Mouse (Mus musculus) embryonic facial prominence, embryonic 11.5 days (tissue): Measurements from ENCODE around the gene Dglucy. TPM values are rescaled to one million over a fixed set of nuclear protein-coding genes. Genes with fewer than 3 reads are reported as not detected.
"Not testable (repeated sequence)": the region's sequence is repeated elsewhere in the genome, so short reads cannot be mapped to it uniquely, and the experiment has no call there.

Experiments
- ATAC-seq: fragments of 200-750 bp; cut with Nextera tagmentation; replicated peaks from 2 replicates; pipeline ENCODE4 v1.8.0; 2017; ENCODE audit warnings: low read depth; ENCODE audit not compliant: insufficient number of reproducible peaks, low FRiP score, low TSS enrichment
- DNase-seq: peaks from one replicate; pipeline ENCODE4 v3.0.0-alpha.2; 2015; ENCODE audit warnings: low spot score
- H3K27ac ChIP-seq: fragments of 300-500 bp; sonication (generic); replicated peaks from 2 replicates; pipeline ENCODE4 v1.5.1; 2014; ENCODE audit warnings: mild to moderate bottlenecking, low read depth, low read length, control low read depth
- H3K27me3 ChIP-seq: fragments of 300-500 bp; sonication (generic); 2 replicates; pipeline ENCODE4 v1.6.1; 2014; ENCODE audit warnings: mild to moderate bottlenecking, low read length, moderate library complexity, mixed read lengths; ENCODE audit not compliant: control insufficient read depth, insufficient read depth
- H3K36me3 ChIP-seq: fragments of 300-500 bp; sonication (generic); replicated peaks from 2 replicates; pipeline ENCODE4 v1.6.1; 2014; ENCODE audit warnings: low read depth, mild to moderate bottlenecking, low read length, moderate library complexity, mixed read lengths; ENCODE audit not compliant: control insufficient read depth, insufficient read depth
- H3K4me1 ChIP-seq: fragments of 300-500 bp; sonication (generic); 2 replicates; pipeline ENCODE4 v1.6.1; 2014; ENCODE audit warnings: low read length, mixed read lengths; ENCODE audit not compliant: control insufficient read depth, insufficient read depth
- H3K4me2 ChIP-seq: fragments of 300-500 bp; sonication (generic); 2 replicates; pipeline ENCODE4 v1.6.1; 2014; ENCODE audit warnings: low read depth, mild to moderate bottlenecking, control low read depth, low read length, moderate library complexity
- H3K4me3 ChIP-seq: fragments of 300-500 bp; sonication (generic); 2 replicates; pipeline ENCODE4 v1.5.1; 2014; ENCODE audit warnings: low read depth, low read length, control low read depth
- H3K9ac ChIP-seq: fragments of 300-500 bp; sonication (generic); replicated peaks from 2 replicates; pipeline ENCODE4 v1.6.1; 2014; ENCODE audit warnings: mild to moderate bottlenecking, control low read depth, low read length
- H3K9me3 ChIP-seq: fragments of 300-500 bp; sonication (generic); replicated peaks from 2 replicates; pipeline ENCODE4 v1.6.1; 2016; ENCODE audit warnings: mild to moderate bottlenecking, low read length, inconsistent platforms, mixed read lengths; ENCODE audit not compliant: control insufficient read depth
- WGBS: fragments of 180-500 bp; shearing (Covaris S2); extraction: QIAGEN DNeasy Blood & Tissue Kit; methylation state at CpG from one replicate; pipeline ENCODE4 v1.1.7; 2014; 5-methylcytosine and 5-hydroxymethylcytosine counted together
- polyA plus RNA-seq: library from polyadenylated mRNA; unstranded; fragments of >200 nt; fragmentation: Nextera tagmentation; extraction: Ambion mirVana; gene quantifications from 2 replicates; pipeline ENCODE4 v1.2.1, GENCODE M21; 2014

The Dglucy gene
- polyA plus RNA-seq, 1 experiment from 2014 or later, result 1.2 TPM

DNA sequence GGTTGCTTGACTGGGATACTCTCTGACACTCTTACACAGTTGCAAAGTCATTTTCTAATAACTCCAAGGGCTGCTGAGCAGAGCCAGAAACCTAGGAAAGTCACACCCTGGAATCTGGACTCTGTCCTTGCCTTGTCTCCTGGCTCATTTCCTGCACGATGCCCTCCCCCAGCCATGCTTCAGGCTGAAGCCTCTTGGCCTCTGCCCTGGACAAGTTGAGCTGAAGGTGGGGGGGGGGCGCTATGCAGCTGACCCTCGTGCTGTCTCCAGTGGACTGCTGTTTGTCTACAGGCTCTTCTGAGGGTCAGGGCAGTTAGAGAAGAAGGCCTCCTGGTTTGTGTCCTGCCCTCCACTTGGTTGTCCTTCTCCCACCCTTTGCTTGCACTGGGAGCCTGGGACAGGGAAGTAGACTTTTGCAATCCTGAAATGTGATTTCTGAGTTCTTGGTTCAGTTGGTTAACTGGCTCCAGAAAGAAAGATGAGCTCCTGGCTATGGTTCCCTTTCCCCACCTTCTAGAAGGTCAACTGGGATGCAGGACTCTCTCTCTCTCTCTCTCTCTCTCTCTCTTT is 11.2 kb downstream of the Dglucy start:
- no peak for DNase-seq
- Histone ChIP-seq H3K4me2 (no peak overlapping the region), H3K27me3 (no peaks in the 10 kb centered on the region), H3K4me1 (no peaks in the 10 kb centered on the region), H3K9me3 (no peaks in the 10 kb centered on the region), H3K4me3 (no peak overlapping the region), H3K36me3 (no peaks in the 10 kb centered on the region), H3K27ac (no peak overlapping the region), H3K9ac (no peak overlapping the region)
- WGBS, result 46% methylated on average over 3 of the region's 3 CpGs
- ATAC-seq, result no peak

DNA sequence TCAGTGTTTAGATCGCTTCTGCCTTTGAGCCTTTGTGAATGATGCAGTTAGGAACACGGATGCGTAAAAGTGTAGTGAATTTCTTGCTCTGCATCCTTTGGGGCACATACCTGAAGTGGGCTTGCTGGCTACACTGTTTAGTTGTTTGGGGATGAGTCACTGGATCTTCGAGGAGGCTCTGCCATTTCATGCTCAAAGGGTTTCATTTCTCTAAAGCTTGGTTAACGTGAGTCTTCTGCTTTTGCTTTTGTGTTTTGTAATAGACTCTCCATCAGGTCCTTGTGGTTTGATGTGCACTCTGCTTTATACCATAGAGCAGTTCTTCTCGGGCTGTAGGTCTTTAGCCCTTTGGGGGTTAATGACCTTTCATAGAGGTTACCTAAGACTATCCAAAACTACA is 12.6 kb downstream of the Dglucy start:
- no peaks in the 10 kb centered on the region for H3K4me1 ChIP-seq
- no peak overlapping the region for H3K27ac ChIP-seq
- DNase-seq, result no peak
- H3K9me3 ChIP-seq, result no peaks in the 10 kb centered on the region
- no peak overlapping the region for H3K4me3 ChIP-seq
- no peaks in the 10 kb centered on the region for H3K36me3 ChIP-seq
- H3K4me2 ChIP-seq, result no peak overlapping the region
- 81% methylated on average over 6 of the region's 6 CpGs for WGBS
- no peak for ATAC-seq
- no peak overlapping the region for H3K9ac ChIP-seq
- H3K27me3 ChIP-seq, result no peaks in the 10 kb centered on the region

DNA sequence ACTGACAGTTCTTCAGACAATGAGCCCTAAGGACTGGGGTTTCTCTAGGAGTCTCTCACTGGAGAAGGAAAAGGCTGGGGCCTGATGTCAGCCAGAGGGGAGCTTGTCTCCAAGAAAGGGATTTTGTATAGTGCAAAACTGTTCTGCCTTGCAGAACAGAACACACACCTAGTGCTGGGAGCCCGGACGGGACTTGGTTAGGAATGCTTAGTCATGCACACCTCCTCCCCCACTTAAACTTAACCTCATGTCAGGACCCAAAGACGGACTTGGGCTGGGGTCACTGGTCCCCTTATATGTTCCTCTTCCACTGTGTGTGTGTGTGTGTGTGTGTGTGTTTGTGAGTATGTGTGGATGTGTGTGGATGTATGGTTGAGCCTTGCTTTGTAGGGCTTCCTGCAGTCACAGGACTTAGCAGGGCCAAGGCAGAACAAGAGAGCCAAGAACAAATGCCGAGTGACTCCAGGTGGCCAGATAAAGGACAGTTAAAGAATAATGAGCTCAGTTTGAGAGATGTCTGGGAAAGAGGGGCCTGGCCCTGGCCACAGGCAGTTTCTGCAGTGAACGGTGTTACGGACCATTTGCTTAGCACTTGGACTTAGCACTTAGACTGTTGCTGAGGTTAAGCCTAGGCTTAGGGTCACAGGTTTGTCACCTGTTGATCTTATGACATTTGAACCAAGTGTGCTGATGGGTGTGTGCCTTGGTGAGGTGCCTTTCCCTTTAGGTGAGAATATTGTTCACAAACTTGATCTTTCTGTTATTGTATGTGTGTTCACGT is 15.8 kb downstream of the Dglucy start:
- Histone ChIP-seq H3K36me3 (no peaks in the 10 kb centered on the region), H3K4me2 (no peak overlapping the region), H3K27me3 (no peaks in the 10 kb centered on the region), H3K4me1 (no peaks in the 10 kb centered on the region), H3K9me3 (no peaks in the 10 kb centered on the region), H3K4me3 (no peak overlapping the region), H3K27ac (no peak overlapping the region), H3K9ac (no peak overlapping the region)
- 64% methylated on average over 7 of the region's 7 CpGs for WGBS
- ATAC-seq (no peak), DNase-seq (no peak)

GRCm38 (mm10) chr12:100795390-100796036 is 16.7 kb downstream of the Dglucy start:
- 87% methylated on average over 7 of the region's 7 CpGs for WGBS
- Histone ChIP-seq H3K4me1 (no peaks in the 10 kb centered on the region), H3K36me3 (no peaks in the 10 kb centered on the region), H3K27me3 (no peaks in the 10 kb centered on the region), H3K27ac (no peak overlapping the region), H3K4me3 (no peak overlapping the region), H3K9me3 (no peaks in the 10 kb centered on the region), H3K9ac (no peak overlapping the region), H3K4me2 (no peak overlapping the region)
- ATAC-seq (no peak), DNase-seq (no peak)

- H3K36me3 ChIP-seq, H3K4me2 ChIP-seq, DNase-seq, H3K27ac ChIP-seq, H3K9ac ChIP-seq, H3K9me3 ChIP-seq, H3K27me3 ChIP-seq, H3K4me1 ChIP-seq, H3K4me3 ChIP-seq, ATAC-seq: not testable (repeated sequence)
- 93% methylated on average over 18 of the region's 19 CpGs for WGBS
Observed at GRCm38 (mm10) chr12:100803391-100803790, 24.5 kb downstream of the Dglucy start.

GRCm38 (mm10) chr12:100807280-100807679 is 28.4 kb downstream of the Dglucy start:
- Histone ChIP-seq H3K4me3 (no peak overlapping the region), H3K36me3 (no peaks in the 10 kb centered on the region), H3K4me1 (no peaks in the 10 kb centered on the region), H3K27me3 (no peaks in the 10 kb centered on the region), H3K9ac (no peak overlapping the region), H3K4me2 (no peak overlapping the region), H3K27ac (no peak overlapping the region), H3K9me3 (no peaks in the 10 kb centered on the region)
- WGBS, result 81% methylated on average over 7 of the region's 7 CpGs
- no peak for DNase-seq
- ATAC-seq, result no peak

GRCm38 (mm10) chr12:100808609-100809280 is 29.9 kb downstream of the Dglucy start:
- WGBS, result 52% methylated on average over 13 of the region's 13 CpGs
- no peaks in the 10 kb centered on the region for H3K27me3 ChIP-seq
- no peaks in the 10 kb centered on the region for H3K36me3 ChIP-seq
- no peak overlapping the region for H3K27ac ChIP-seq
- no peaks in the 10 kb centered on the region for H3K9me3 ChIP-seq
- no peak for DNase-seq
- no peak overlapping the region for H3K9ac ChIP-seq
- H3K4me2 ChIP-seq, result no peak overlapping the region
- no peak for ATAC-seq
- H3K4me3 ChIP-seq, result no peak overlapping the region
- no peaks in the 10 kb centered on the region for H3K4me1 ChIP-seq

DNA sequence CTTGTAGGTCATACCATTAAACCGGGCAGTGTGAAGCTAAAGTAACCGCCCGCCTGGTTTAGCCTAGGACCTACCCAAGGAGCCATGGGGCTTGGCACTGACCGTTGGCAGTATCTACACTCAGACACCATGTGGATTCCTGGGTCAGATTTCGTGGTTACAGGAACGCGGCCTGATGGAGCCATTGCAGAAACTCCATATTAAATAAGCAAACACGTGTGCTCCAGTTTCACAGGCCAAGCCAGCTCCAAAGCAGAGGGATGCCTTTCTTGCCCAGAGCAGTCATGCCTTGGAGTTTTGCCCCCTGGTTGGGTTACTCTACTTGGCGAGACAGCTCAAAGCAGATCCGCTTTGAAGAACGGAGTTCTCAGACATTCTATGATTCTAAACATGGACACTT is 31.7 kb downstream of the Dglucy start:
- DNase-seq (no peak), ATAC-seq (no peak)
- Histone ChIP-seq H3K9me3 (no peaks in the 10 kb centered on the region), H3K4me3 (no peak overlapping the region), H3K27ac (no peak overlapping the region), H3K27me3 (no peaks in the 10 kb centered on the region), H3K4me1 (no peaks in the 10 kb centered on the region), H3K4me2 (no peak overlapping the region), H3K36me3 (no peaks in the 10 kb centered on the region), H3K9ac (no peak overlapping the region)
- WGBS, result 84% methylated on average over 11 of the region's 11 CpGs
